Mouse (Mus musculus) monocyte, adult 2 months (primary cell): ENCODE measurements around the gene Atf6.

ENCODE experiments used
- DNase-seq, 2 experiments: peaks; one replicate each; pipeline ENCODE4 v3.0.0; 2022; ENCODE audit warnings: low spot score in 2 of 2, low read depth in 1 of 2

Atf6 gene

GRCm38 (mm10) chr1:170709481-170709880 lies 158.1 kb downstream of the Atf6 start:
- peak; percentile 82 to 87 for DNase-seq

DNA sequence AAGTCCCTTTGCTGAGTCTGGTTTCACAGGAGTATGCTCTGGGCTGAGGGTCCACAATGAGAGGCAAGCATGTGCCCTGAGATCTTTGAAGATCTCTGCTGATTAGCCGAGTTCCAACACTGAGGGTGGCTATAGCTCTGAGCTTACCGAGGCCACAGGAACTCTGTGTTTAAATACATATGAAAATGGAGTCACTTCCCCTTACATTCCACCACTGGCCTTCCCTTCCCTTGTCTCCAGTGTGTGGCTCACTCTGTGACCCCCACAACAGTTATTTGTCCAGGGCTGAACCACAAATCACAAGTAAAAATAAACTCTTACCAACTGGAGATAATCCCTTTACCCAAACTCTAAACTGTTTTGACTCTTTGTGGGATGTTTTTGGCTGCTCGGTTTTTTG lies 158.5 kb downstream of the Atf6 start:
- no peak for DNase-seq

DNA sequence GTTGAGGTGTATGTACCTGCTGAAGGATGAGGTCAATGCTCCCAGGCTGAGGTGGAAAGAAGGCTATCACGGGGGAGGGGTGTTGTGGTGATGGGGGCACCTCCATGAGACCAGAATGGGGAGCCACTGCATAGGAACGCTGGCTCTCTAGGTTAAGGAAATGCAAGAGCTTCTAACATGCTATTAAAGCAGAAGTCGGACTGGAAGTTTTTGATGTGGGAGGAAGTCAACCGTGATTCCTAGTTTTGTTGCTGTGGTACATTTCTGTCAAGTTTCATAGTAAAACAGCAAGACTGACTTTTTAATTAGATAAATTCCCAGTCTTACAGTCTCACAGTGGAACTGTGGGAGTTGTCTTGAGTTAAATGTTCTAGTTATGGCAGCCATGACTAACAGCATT lies 161.5 kb downstream of the Atf6 start:
- DNase-seq: no peak

DNA sequence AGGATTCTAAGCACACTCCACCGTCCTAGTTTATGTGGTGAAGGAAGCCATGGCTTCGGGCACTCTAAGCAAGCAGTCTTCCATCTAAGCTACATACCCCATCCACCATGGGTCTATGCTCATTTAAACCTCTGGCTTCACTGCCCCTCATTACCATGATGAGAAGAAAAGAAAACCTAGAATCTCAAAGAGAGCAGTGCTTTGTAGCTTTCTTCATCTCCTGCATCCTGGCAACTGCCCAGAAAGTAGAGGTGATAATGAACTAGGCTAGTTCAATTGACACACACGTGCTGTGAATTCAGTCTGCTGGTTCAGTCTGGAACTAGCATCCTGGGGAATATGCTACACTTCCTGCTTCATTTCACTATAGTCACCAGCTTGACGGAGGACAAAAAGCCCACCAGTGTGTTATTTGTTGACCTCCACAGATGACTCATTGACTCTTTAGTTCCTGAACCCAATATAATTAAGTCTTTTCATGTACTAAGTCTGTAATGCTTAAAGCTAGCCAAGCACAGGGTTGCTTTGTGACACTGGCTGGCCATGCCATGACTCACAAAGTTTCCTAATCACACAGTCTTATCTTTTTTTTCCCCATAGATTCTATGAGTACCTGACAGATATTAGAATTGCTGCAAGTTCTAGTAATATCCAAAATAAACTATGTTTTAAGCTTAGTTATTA lies 162.5 kb downstream of the Atf6 start:
- DNase-seq: no peak

- DNase-seq: no peak
Observed at GRCm38 (mm10) chr1:170704103-170704502, 163.5 kb downstream of the Atf6 start.

DNA sequence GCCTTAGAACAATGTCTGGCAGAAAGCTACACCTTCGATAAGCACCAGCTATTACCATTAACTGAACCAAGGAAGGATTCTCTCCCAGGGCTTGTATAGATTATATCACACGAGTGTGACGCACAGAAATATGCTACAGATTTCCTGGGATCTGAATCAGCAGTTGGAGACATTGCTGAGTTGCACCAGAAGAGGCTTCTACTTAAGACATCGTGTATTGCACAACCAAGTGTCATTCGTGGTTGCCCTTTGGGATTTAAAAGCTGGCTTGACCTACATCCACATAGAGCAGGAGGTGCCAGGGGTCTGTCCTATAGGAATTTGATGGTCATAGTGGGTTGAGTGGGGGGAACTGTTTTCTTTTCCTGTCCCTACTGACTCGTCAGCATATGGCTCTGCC lies 164.6 kb downstream of the Atf6 start:
- DNase-seq: no peak

GRCm38 (mm10) chr1:170702263-170702662 lies 165.3 kb downstream of the Atf6 start:
- no peak for DNase-seq

DNA sequence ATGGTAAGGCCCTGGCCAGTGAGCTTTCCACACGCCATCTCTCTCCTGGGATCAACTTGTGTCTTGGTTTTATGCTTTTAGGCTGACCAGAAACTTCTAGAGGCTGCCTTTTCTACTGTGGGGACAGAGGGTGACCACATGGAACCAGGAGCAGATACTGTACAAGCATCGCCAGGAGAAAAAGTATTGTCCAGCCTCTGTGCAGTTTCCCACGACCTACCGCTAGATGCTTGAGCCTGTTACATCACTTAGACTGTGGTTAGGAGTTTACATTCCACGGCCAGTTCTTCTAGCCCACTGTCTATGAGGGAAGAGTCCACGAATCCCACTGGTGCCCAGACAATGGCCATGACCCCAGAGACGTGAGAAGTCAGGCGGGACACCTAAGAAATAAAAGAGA lies 166.0 kb downstream of the Atf6 start:
- DNase-seq: no peak

DNA sequence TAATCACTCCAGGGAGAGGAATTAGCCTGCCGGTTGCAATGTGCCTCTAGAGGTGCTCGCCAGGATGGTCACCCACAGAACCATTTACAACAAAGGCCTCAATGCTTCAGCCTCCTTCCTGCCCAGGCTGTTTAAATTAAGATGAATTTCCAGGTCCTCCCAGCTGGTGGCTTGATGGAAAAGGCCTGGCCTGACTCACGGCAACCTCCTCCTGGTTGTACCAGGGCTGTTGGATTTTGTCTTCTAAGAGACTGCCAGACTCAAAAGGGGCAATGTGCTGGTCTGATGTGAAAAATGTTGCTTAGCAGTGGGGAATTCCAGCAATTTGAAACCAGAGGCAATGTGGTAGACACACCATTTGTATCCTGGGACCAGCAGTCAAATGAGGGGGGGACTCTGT lies 166.4 kb downstream of the Atf6 start:
- no peak for DNase-seq

DNA sequence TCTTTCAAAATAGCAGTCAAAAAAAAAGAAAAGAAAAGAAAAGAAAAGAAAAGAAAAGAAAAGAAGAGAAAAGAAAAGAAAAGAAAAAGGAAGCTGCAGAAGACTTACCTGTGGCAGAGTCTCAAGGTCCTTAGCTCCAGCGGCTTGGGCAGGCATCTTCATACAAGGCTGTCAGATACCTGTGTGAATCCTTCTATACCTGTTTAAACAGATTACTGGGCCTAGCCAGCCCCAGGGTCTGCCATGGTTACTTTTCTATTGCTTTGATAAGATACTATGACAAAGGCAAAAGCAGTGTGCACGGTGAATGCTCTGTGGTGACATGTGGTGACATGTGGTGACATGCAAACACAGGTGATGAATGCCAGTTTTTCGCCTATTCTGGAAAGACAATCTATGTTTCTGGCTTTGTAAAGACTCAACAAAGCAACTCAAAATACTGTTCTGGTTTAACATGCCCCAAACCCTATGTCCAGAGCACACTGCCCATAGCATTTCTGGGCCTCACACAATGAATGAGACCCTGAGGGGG lies 167.0 kb downstream of the Atf6 start:
- DNase-seq: no peak

- DNase-seq: no peak
Observed at GRCm38 (mm10) chr1:170699553-170699952, 168.0 kb downstream of the Atf6 start.

- no peak for DNase-seq
Observed at GRCm38 (mm10) chr1:170698771-170699170, 168.8 kb downstream of the Atf6 start.

- no peak for DNase-seq
Observed at GRCm38 (mm10) chr1:170697771-170698356, 169.7 kb downstream of the Atf6 start.

DNA sequence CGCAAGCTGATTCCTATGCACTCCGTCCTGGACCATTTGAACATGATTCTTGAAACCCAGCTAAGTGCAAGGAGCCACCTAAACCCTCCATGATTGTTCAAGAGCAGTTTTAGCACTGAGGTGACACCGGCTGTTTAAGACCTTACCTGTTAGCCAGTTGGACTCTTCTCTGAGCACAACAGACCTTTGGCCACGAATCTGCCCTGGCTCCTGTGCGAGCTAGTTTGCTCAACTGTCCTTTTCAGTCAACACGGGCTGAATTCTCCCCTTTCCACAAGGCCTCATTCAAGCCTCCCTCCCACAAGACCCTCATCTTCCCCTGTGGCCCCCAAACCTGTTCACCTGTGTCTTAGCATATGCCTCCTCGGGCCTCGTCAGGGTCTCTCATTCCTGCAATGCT lies 170.6 kb downstream of the Atf6 start:
- no peak for DNase-seq

- no peak for DNase-seq
Observed at GRCm38 (mm10) chr1:170695326-170695725, 172.2 kb downstream of the Atf6 start.

DNA sequence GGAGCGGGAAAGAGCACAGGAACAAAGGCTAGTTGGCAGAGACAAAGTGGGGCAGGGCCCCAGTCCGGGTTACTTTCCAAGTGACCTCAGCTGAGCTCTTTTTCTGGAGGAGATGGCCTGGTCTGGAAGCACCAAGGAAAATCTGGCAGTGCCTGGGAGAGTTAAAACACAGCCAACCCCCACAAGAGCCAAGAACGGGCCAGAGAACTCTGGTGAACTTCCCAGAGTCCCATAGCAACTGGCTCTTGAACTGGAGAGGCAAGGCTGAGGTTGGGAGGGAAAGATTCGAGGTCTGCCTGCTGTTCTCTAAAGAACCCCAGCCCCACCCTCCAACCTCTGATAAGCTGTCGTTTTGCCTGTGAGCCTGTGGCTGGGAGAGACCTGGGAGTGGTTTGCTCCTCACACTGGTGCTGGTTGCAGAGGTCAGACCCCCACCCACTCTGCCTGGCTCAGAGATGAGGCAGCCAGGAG lies 172.7 kb downstream of the Atf6 start:
- DNase-seq: no peak

- no peak for DNase-seq
Observed at GRCm38 (mm10) chr1:170691301-170691700, 176.3 kb downstream of the Atf6 start.

DNA sequence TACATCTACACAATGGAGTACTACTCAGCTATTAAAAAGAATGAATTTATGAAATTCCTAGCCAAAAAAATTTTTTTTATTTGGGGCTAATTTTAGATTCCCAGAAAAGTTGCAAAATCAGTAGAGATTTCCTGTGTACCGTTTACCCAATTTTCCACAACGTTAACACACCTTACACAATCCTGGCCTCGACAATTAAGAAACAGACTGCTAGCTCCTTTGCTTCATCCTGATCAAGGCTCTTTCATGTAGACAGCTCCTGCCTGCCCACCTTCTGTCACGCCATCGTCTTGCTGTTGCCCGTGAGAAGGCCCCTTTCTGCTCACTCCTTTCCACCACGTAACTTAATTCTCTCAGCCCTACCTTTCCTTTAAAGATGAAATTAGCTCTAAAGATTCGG lies 177.8 kb downstream of the Atf6 start:
- no peak for DNase-seq

- no peak for DNase-seq
Observed at GRCm38 (mm10) chr1:170683863-170684262, 183.7 kb downstream of the Atf6 start.

- DNase-seq: no peak
Observed at GRCm38 (mm10) chr1:170679624-170680023, 187.9 kb downstream of the Atf6 start.

DNA sequence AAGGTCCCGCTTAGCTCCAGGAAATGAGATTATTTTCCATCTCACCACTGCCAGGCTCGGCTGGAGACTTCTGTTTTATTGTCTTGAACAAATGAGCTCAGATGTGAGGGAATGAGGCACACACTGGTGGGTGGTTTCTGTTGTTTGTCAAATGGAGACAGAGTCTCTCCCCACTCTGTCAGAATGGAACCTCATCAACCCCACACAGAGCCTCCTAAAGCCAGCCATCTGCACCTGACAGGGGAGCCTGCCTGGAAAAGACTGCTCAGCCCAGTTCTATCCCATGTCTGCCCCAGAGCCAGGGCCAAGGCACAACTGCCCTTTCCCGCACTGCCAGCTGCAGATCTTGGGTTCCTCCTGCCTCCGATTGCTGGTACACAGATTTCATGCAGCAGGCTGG lies 188.7 kb downstream of the Atf6 start:
- no peak for DNase-seq

DNA sequence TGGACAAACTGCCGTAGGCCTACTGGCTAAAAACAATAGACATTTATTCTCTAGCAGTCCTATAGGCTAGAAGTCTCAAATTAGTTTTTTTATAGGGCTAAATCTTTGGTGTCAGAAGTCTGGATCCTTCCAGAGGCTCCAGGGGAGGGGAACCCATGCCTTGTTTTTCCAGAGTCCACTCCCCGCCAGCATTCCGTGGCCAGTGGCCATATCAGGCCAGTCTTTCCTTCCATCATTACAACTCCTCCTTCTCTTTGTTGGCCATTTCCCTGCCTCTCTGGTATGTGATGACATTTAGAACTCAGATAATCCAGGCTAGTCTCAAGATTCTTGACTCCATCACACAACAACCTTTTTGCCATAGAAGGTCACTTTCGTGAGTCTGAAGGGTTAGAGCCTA lies 189.9 kb downstream of the Atf6 start:
- no peak for DNase-seq
